Mouse (Mus musculus) stomach, postnatal 0 days (tissue): ENCODE data around the gene Dnajb1. TPM values are rescaled to one million over a fixed set of nuclear protein-coding genes. Genes with fewer than 3 reads are reported as not detected.

Experiments
- ATAC-seq: fragments of 200-750 bp; cut with Nextera tagmentation; 2 replicates; pipeline ENCODE4 v1.8.0; 2017; ENCODE audit not compliant: low FRiP score, low TSS enrichment
- DNase-seq: peaks from one replicate; pipeline ENCODE4 v3.0.0-alpha.2; 2016; ENCODE audit warnings: low spot score
- H3K27ac ChIP-seq: fragments of 300-500 bp; sonication (generic); replicated peaks from 2 replicates; pipeline ENCODE4 v1.5.1; 2014; ENCODE audit warnings: mild to moderate bottlenecking, control low read depth
- H3K27me3 ChIP-seq: fragments of 300-500 bp; sonication (generic); 2 replicates; pipeline ENCODE4 v1.6.1; 2014; ENCODE audit warnings: low read length; ENCODE audit not compliant: control insufficient read depth, insufficient read depth
- H3K36me3 ChIP-seq: fragments of 300-500 bp; sonication (generic); 2 replicates; pipeline ENCODE4 v1.6.1; 2014; ENCODE audit warnings: low read length, mixed read lengths; ENCODE audit not compliant: control insufficient read depth, insufficient read depth
- H3K4me1 ChIP-seq: fragments of 300-500 bp; sonication (generic); replicated peaks from 2 replicates; pipeline ENCODE4 v1.6.1; 2014; ENCODE audit warnings: antibody characterized with exemption; ENCODE audit not compliant: control insufficient read depth, insufficient read depth
- H3K4me2 ChIP-seq: fragments of 300-500 bp; sonication (generic); replicated peaks from 2 replicates; pipeline ENCODE4 v1.6.1; 2014; ENCODE audit warnings: low read depth, mild to moderate bottlenecking, control low read depth, moderate library complexity
- H3K4me3 ChIP-seq: fragments of 300-500 bp; sonication (generic); 2 replicates; pipeline ENCODE4 v1.5.1; 2014; ENCODE audit warnings: low read depth, low read length, control low read depth
- H3K9ac ChIP-seq: fragments of 300-500 bp; sonication (generic); 2 replicates; pipeline ENCODE4 v1.6.1; 2014; ENCODE audit warnings: mild to moderate bottlenecking, low read length, control low read depth, mixed read lengths
- H3K9me3 ChIP-seq: fragments of 300-500 bp; sonication (generic); 2 replicates; pipeline ENCODE4 v1.6.1; 2016; ENCODE audit warnings: low read length; ENCODE audit not compliant: control insufficient read depth
- CTCF ChIP-seq: IDR thresholded peaks from 2 replicates; pipeline ENCODE4 v1.5.1; 2016; ENCODE audit warnings: antibody characterized with exemption, low read depth, mild to moderate bottlenecking, moderate library complexity
- EP300 ChIP-seq: optimal IDR thresholded peaks from 2 replicates; pipeline ENCODE3; 2016; ENCODE audit warnings: antibody characterized with exemption
- WGBS: fragments of 180-500 bp; shearing (Covaris S2); extraction: QIAGEN DNeasy Blood & Tissue Kit; methylation state at CpG from one replicate; pipeline ENCODE4 v1.1.7; 2014; 5-methylcytosine and 5-hydroxymethylcytosine counted together
- polyA plus RNA-seq: library from polyadenylated mRNA; unstranded; fragments of >200 nt; fragmentation: Nextera tagmentation; extraction: Ambion mirVana; gene quantifications from 2 replicates; pipeline ENCODE4 v1.2.1, GENCODE M21; 2015

The Dnajb1 gene
- polyA plus RNA-seq, 1 experiment from 2014 or later, result 36.9 TPM

DNA sequence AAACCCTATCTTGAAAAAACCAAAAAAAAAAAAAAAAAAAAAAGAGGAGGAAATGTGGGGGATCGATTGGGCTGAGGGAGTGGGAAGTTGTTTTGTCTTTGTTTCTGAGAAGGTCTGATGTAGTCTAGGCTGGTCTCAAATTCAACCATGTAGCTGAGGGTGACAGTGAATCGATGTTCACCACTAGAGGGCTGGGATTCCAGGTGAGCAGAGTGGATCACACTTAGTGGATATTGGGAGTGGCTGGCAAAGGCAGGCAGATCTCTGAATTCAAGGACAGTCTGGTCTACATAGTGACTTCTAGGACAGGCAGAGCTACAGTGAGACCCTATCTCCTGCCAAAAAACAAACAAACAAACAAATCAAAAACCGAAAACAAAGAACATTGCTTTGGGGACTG lies 16.7 kb downstream of the Dnajb1 start:
- H3K36me3 ChIP-seq, result no peaks in the 10 kb centered on the region
- 34% methylated on average over 3 of the region's 3 CpGs for WGBS
- no peaks in the 10 kb centered on the region for H3K9me3 ChIP-seq
- H3K4me3 ChIP-seq, result no peak overlapping the region
- no peak for TF ChIP-seq EP300
- TF ChIP-seq CTCF, result peak; percentile 82
- H3K4me2 ChIP-seq, result no peak overlapping the region
- H3K9ac ChIP-seq, result no peak overlapping the region
- DNase-seq (peak; percentile 47), ATAC-seq (no peak)
- no peaks in the 10 kb centered on the region for H3K4me1 ChIP-seq
- no peaks in the 10 kb centered on the region for H3K27me3 ChIP-seq
- no peak overlapping the region for H3K27ac ChIP-seq

DNA sequence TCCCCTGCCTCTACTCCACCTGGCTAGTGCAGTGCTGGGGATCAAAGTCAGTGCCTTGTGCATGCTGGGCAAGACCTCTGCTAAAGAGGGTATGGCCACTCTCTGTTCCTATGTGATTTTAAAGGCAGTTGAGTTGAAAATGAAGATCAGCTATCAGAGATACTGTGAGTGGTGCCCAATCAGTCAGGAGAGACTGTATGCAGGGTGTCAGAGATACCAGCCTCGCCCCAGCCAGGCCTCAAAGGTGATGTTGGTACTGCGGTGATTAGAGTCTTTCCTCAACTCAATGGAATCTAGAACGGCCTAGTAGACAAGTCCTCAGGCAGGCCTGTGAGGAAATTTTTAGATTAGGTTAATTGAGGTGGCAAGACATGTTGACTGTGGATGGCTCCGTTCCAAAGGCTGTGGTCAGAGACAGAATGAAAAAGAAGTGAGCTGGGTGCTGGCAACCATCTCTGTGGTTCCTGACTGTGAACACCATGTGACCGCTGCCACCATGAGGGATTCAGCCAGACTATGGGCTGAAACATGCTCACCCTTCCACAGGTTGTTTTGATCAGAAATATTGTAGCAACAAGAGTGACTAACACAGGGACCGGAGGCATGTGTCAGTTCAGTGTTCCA lies 17.8 kb downstream of the Dnajb1 start:
- Histone ChIP-seq H3K4me3 (no peak overlapping the region), H3K4me1 (no peaks in the 10 kb centered on the region), H3K4me2 (no peak overlapping the region), H3K36me3 (no peaks in the 10 kb centered on the region), H3K9me3 (no peaks in the 10 kb centered on the region), H3K27ac (no peak overlapping the region), H3K27me3 (no peaks in the 10 kb centered on the region), H3K9ac (no peak overlapping the region)
- ATAC-seq (no peak), DNase-seq (no peak)
- TF ChIP-seq EP300 (no peak), CTCF (no peak)
- 84% methylated on average over 6 of the region's 6 CpGs for WGBS

DNA sequence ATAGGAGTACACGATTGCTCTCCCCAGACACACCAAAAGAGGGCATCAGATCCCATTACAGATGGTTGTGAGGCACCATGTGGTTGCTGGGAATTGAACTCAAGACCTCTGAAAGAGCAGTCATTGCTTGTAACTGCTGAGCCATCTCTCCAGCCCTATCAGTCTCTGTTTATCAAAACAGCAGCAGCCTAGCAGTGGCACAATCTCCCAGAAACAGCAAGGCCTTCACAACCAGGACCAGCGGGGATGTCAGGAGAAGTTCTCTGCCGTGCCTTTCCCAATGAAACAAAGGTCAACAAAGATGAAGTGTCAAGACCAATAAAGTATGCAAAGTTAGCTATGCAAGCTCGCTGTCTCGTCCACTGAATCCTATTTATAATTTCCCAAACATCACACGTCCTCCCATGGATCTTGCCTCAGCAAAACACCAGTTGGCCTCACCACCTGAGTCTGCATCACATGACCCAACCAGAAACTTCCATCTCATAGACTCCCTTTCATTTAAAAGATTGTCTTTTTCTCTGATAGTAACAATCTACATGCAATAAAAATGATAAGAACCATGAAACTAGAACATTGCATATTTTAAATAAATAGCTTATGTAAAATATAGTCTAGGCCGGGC lies 24.2 kb downstream of the Dnajb1 start:
- Histone ChIP-seq H3K9me3 (0 out of 2 replicates have a peak, but pooled peaks cover 2% of the 10 kb centered on the region), H3K27me3 (no peaks in the 10 kb centered on the region), H3K4me3 (no peak overlapping the region), H3K4me1 (no peaks in the 10 kb centered on the region), H3K36me3 (no peaks in the 10 kb centered on the region), H3K9ac (no peak overlapping the region), H3K27ac (no peak overlapping the region), H3K4me2 (no peak overlapping the region)
- ATAC-seq (no peak), DNase-seq (no peak)
- TF ChIP-seq EP300 (no peak), CTCF (no peak)
- WGBS, result 80% methylated on average over 7 of the region's 7 CpGs

DNA sequence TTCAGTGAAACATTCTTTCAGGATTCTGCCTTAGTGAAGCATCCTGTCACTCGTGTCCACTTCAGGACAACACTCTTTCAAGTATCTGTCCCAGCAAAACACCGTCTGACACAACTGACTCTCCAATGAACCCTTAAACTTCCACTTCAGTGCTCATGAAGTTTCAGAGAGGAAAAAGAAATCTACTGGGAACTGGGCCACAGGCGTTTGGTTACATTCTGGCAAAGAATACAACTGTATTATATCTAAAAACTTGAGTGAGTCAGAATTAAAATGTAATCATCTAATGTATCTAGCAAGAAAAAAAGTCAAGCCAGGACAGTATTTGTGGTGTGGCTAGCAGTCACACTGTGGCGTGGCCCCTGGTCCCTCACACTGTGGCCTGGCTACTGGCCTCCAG lies 30.9 kb downstream of the Dnajb1 start:
- 55% methylated on average over 4 of the region's 4 CpGs for WGBS

DNA sequence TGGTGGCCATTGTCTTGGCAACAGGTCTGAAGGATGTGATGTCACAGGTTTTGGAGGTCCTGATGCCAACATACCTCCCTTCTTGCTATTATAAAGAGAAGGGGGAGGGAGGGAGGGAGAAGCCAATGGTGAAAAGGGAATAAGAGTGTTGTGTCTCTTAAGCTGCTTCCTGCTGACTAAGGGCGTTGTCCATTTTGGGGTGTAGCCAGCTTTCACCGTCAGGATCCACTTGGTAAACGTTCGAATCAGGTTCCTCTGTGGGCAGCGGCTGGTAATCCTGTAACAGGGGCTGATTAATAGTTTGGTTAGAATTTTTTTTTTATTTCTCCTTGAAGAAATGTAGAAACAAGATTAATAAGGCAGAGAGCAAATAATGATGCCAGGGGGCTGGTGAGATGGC lies 31.7 kb downstream of the Dnajb1 start:
- no peak for DNase-seq
- 37% methylated on average over 5 of the region's 5 CpGs for WGBS
- ATAC-seq, result no peak

More for the DNA sequence above, 30.9 kb downstream of the Dnajb1 start:
- H3K4me2 ChIP-seq, result no peak overlapping the region
- H3K36me3 ChIP-seq, result no peaks in the 10 kb centered on the region
- ATAC-seq, result no peak
- no peak for DNase-seq
- H3K27ac ChIP-seq, result no peak overlapping the region
- H3K4me1 ChIP-seq, result no peaks in the 10 kb centered on the region
- 0 out of 2 replicates have a peak, but pooled peaks cover 2% of the 10 kb centered on the region for H3K9me3 ChIP-seq
- no peak overlapping the region for H3K9ac ChIP-seq
- H3K27me3 ChIP-seq, result no peaks in the 10 kb centered on the region
- no peak for TF ChIP-seq EP300
- TF ChIP-seq CTCF, result no peak
- H3K4me3 ChIP-seq, result no peak overlapping the region

DNA sequence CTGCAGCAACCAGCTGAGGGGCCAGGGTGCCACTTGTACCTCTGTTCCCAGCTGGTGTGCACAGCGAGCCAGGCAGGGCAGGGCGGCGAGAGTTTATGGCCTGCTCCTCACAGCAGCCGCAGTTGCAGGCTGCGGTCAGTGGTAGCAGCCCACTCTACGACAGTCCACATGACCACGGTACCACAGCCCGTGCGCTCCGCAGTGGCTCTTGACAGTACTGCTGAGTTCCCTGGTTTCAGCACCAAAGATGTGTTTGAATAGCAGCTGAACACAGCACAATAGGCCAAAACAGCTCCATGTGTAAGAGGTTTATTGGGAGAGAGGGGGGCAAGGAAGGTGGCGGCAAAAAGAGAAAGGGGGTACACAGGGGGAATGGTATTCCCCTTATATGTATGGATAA lies 39.5 kb downstream of the Dnajb1 start:
- no peaks in the 10 kb centered on the region for H3K36me3 ChIP-seq
- no peaks in the 10 kb centered on the region for H3K9me3 ChIP-seq
- no peaks in the 10 kb centered on the region for H3K4me1 ChIP-seq
- no peak overlapping the region for H3K9ac ChIP-seq
- TF ChIP-seq CTCF (no peak), EP300 (no peak)
- DNase-seq (no peak), ATAC-seq (no peak)
- no peak overlapping the region for H3K4me3 ChIP-seq
- no peak overlapping the region for H3K4me2 ChIP-seq
- no peak overlapping the region for H3K27ac ChIP-seq
- 96% methylated on average over 11 of the region's 11 CpGs for WGBS
- H3K27me3 ChIP-seq, result no peaks in the 10 kb centered on the region

More for the DNA sequence above, 31.7 kb downstream of the Dnajb1 start:
- no peaks in the 10 kb centered on the region for H3K4me1 ChIP-seq
- no peak overlapping the region for H3K27ac ChIP-seq
- H3K27me3 ChIP-seq, result no peaks in the 10 kb centered on the region
- H3K4me3 ChIP-seq, result no peak overlapping the region
- 0 out of 2 replicates have a peak, but pooled peaks cover 2% of the 10 kb centered on the region for H3K9me3 ChIP-seq
- no peaks in the 10 kb centered on the region for H3K36me3 ChIP-seq
- TF ChIP-seq CTCF (no peak), EP300 (no peak)
- H3K9ac ChIP-seq, result no peak overlapping the region
- no peak overlapping the region for H3K4me2 ChIP-seq
